Mouse (Mus musculus) liver, embryonic 14 days (tissue): Measurements from ENCODE around the gene Cth. TPM values are rescaled to one million over a fixed set of nuclear protein-coding genes. Genes with fewer than 3 reads are reported as not detected.

Experiments
- polyA plus RNA-seq: library from polyadenylated mRNA; depleted of rRNA; stranded (reverse); fragments of >200 nt; gene quantifications from 2 replicates; pipeline ENCODE4 v1.2.3, GENCODE M21; 2012; rRNA removed

The Cth gene
- 20.8 and 28.7 TPM in 2 replicates for polyA plus RNA-seq

DNA sequence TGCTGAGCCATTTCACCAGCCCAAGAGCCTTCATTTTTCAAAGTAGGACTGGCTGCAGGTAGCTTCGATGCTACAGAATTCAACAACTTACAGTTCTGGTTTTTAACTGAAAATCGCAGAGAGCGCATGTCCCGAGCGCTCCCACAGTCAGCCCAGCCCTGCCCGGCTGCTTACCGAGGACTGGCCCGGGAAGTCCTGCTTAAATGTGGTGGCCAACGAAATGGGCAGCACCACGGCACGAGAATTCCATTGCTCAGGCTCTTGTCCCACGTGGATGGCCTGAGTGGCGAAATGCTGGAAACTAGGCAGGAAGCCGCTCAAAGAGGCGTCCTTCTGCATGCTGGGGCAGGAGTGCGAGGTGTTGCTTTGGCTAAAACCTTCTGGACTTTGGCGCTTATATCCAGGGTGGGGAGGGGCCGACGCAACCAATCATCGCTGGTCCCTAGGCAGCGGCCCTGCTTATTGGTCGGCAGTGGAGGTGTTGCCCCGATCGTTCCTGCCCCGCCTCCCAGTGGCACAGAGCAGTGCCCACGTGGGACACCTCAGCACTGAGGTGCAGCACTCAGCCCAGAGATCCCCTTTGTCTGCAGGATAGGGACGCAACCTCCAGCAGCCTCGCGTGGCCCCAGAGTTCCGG, at the start of gene Cth:
Cth (minus strand) TSS at position 386 of the 637 bp plus-strand sequence.

DNA sequence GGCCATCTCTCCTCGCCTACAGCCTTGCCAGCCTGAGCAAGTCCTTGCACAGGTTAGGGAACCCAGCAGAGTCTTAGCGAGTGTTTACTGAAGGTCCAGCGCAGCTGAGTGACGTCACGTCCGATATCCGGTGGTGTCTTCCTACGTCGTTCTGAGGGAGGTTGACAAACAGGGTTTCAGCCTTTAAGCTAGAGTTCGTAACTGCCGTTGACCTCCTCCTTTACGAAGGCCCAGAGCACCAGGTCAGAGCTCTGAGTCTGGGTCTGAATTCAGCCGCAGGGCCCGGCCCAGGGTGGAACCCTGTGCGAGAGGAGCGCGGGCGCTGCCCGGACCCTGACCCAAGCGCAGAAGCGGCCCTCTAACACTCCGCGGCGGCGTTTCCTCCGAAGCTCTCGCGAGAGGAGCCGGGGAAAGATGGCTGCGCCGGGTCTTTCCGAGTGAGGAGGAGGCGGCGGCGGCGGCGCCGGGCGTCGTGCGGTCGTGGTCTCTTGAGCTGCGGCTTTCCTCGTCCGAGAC, 22.0 kb upstream of the Cth start, which contains the start of gene Ankrd13c:
Ankrd13c (plus strand) TSS at position 397 of the 516 bp plus-strand sequence.

Other genes starting within 250 kb of the Cth start
- 9.9 and 12.1 TPM in 2 replicates for gene Ankrd13c, start 22.2 kb upstream of the Cth start, polyA plus RNA-seq
- gene Srsf11, start 111.6 kb upstream of the Cth start, polyA plus RNA-seq = 115 and 127 TPM in 2 replicates
- 9.3 and 11.7 TPM in 2 replicates for gene Lrrc40, start 111.6 kb upstream of the Cth start, polyA plus RNA-seq